Mouse (Mus musculus) lung, embryonic 14.5 days (tissue): ENCODE results near the gene Gpank1. TPM values are rescaled to one million over a fixed set of nuclear protein-coding genes. Genes with fewer than 3 reads are reported as not detected.

Source experiments
- ATAC-seq: fragments of 200-750 bp; cut with Nextera tagmentation; 2 replicates; pipeline ENCODE4 v1.8.0; 2017; ENCODE audit warnings: mild to moderate bottlenecking, moderate TSS enrichment, moderate library complexity; ENCODE audit not compliant: insufficient read depth
- DNase-seq: peaks from one replicate; pipeline ENCODE4 v3.0.0-alpha.2; 2015
- H3K27ac ChIP-seq: fragments of 300-500 bp; sonication (generic); 2 replicates; pipeline ENCODE4 v1.5.1; 2014; ENCODE audit warnings: low read depth, mild to moderate bottlenecking, moderate library complexity
- H3K27me3 ChIP-seq: fragments of 300-500 bp; sonication (generic); 2 replicates; pipeline ENCODE4 v1.6.1; 2014; ENCODE audit warnings: low read length, control low read depth; ENCODE audit not compliant: insufficient read depth
- H3K36me3 ChIP-seq: fragments of 300-500 bp; sonication (generic); 2 replicates; pipeline ENCODE4 v1.6.1; 2014; ENCODE audit warnings: control low read depth; ENCODE audit not compliant: insufficient read depth
- H3K4me1 ChIP-seq: fragments of 300-500 bp; sonication (generic); 2 replicates; pipeline ENCODE4 v1.6.1; 2014; ENCODE audit warnings: antibody characterized with exemption, control low read depth; ENCODE audit not compliant: insufficient read depth
- H3K4me2 ChIP-seq: fragments of 300-500 bp; sonication (generic); 2 replicates; pipeline ENCODE4 v1.6.1; 2014; ENCODE audit warnings: mild to moderate bottlenecking
- H3K4me3 ChIP-seq: fragments of 300-500 bp; sonication (generic); 2 replicates; pipeline ENCODE4 v1.5.1; 2014; ENCODE audit warnings: low read depth, low read length
- H3K9ac ChIP-seq: fragments of 300-500 bp; sonication (generic); 2 replicates; pipeline ENCODE4 v1.6.1; 2014
- H3K9me3 ChIP-seq: fragments of 300-500 bp; sonication (generic); 2 replicates; pipeline ENCODE4 v1.6.1; 2016; ENCODE audit warnings: low read depth, low read length, control low read depth
- CTCF ChIP-seq: IDR thresholded peaks from 2 replicates; pipeline ENCODE4 v1.5.1; 2016; ENCODE audit warnings: antibody characterized with exemption, low read depth
- WGBS: fragments of 180-500 bp; shearing (Covaris S2); extraction: QIAGEN DNeasy Blood & Tissue Kit; methylation state at CpG from one replicate; pipeline ENCODE4 v1.1.7; 2014; 5-methylcytosine and 5-hydroxymethylcytosine counted together
- polyA plus RNA-seq: library from polyadenylated mRNA; unstranded; fragments of >200 nt; fragmentation: Nextera tagmentation; extraction: Ambion mirVana; gene quantifications from 2 replicates; pipeline ENCODE4 v1.2.1, GENCODE M21; 2014

Gene Gpank1
- polyA plus RNA-seq, 1 experiment from 2014 or later = 19.0 TPM

DNA sequence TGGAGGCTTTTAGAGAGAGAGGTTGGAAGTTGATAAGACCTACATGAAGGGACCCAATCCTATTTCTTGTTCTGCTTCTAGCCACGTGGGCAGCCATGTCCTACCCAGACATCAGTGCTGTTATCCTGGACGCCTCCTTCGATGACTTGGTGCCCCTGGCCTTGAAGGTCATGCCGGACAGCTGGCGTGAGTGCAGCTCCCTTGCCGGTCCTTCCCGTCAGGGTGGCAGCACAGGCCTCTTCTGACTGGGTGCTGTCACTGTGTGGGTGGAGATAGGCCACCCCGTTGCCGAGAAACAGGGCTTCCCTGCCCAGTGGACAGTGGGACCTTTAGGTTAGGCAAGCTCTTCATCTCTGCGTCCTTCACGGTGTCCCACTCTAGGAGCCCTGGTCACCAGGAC is 20.1 kb upstream of the Gpank1 start:
- H3K9ac ChIP-seq = no peak overlapping the region
- H3K4me2 ChIP-seq = no peak overlapping the region
- no peak for ATAC-seq
- H3K27ac ChIP-seq = no peak overlapping the region
- no peak overlapping the region for H3K4me3 ChIP-seq
- no peaks in the 10 kb centered on the region for H3K4me1 ChIP-seq
- no peaks in the 10 kb centered on the region for H3K27me3 ChIP-seq
- no peak for TF ChIP-seq CTCF
- WGBS = 83% methylated on average over 11 of the region's 11 CpGs
- H3K36me3 ChIP-seq = peaks cover 80% of the 10 kb centered on the region
- H3K9me3 ChIP-seq = no peaks in the 10 kb centered on the region
- no peak for DNase-seq

DNA sequence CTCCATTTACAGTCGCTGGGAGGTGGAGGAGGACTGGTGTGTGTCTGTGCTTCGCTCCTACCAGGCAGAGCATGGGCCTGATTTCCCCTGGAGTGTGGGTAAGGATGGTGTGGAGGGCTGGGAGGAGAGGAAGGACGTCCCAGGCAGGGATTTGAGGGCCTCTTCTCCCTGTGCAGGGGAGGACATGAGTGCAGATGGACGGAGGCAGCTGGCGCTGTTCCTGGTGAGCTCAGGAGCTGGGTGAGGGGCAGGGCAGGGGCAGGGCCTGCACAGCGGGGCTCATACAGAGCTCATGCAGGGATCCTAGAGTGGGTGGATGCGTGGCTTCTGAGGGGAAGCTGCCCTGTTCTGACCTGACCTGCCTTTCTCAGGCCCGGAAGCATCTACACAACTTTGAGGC is 19.0 kb upstream of the Gpank1 start:
- ATAC-seq (no peak), DNase-seq (no peak)
- no peak overlapping the region for H3K4me2 ChIP-seq
- H3K27ac ChIP-seq = no peak overlapping the region
- H3K9me3 ChIP-seq = no peaks in the 10 kb centered on the region
- no peak overlapping the region for H3K4me3 ChIP-seq
- peaks cover 68% of the 10 kb centered on the region for H3K36me3 ChIP-seq
- H3K27me3 ChIP-seq = no peaks in the 10 kb centered on the region
- 67% methylated on average over 8 of the region's 8 CpGs for WGBS
- H3K4me1 ChIP-seq = no peaks in the 10 kb centered on the region
- H3K9ac ChIP-seq = no peak overlapping the region
- TF ChIP-seq CTCF = no peak

- no peak for ATAC-seq
- Histone ChIP-seq H3K4me1 (no peaks in the 10 kb centered on the region), H3K27ac (no peak overlapping the region), H3K4me3 (no peak overlapping the region), H3K4me2 (no peak overlapping the region), H3K9ac (no peak overlapping the region), H3K27me3 (no peaks in the 10 kb centered on the region), H3K9me3 (no peaks in the 10 kb centered on the region), H3K36me3 (peaks cover 59% of the 10 kb centered on the region)
- 52% methylated on average over 6 of the region's 6 CpGs for WGBS
- no peak for DNase-seq
- no peak for TF ChIP-seq CTCF
Measured at GRCm38 (mm10) chr17:35103221-35103690, 18.0 kb upstream of the Gpank1 start.

- Histone ChIP-seq H3K4me2 (no peak overlapping the region), H3K27me3 (no peaks in the 10 kb centered on the region), H3K9me3 (no peaks in the 10 kb centered on the region), H3K9ac (no peak overlapping the region), H3K4me1 (no peaks in the 10 kb centered on the region), H3K27ac (no peak overlapping the region), H3K36me3 (peaks cover 51% of the 10 kb centered on the region), H3K4me3 (no peak overlapping the region)
- DNase-seq = no peak
- no peak for TF ChIP-seq CTCF
- no peak for ATAC-seq
- WGBS = 90% methylated on average over 7 of the region's 7 CpGs
Measured at GRCm38 (mm10) chr17:35104079-35104478, 17.2 kb upstream of the Gpank1 start.

DNA sequence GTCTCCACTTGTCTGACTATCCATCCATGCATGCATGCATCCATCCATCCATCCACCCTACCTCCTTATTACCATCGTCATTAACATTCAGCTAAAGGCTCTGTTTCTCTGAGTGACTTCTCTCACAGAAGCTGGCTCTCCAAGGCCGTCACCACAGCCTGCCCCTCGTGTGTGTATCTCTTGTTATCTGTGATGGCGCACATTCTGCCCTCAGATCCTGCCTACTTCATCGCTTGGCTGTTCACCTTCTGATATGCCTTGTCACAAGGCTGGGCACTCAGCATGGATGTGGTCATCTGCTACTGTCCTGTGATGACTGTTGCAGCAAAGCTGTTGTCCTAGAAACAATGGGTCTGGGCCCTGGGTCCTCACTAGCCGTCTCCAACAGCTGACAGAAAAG is 16.5 kb upstream of the Gpank1 start:
- DNase-seq (no peak), ATAC-seq (no peak)
- Histone ChIP-seq H3K4me1 (no peaks in the 10 kb centered on the region), H3K27ac (no peak overlapping the region), H3K4me2 (no peak overlapping the region), H3K4me3 (no peak overlapping the region), H3K27me3 (no peaks in the 10 kb centered on the region), H3K36me3 (peaks cover 44% of the 10 kb centered on the region), H3K9me3 (no peaks in the 10 kb centered on the region), H3K9ac (no peak overlapping the region)
- WGBS = 71% methylated on average over 6 of the region's 6 CpGs
- no peak for TF ChIP-seq CTCF

GRCm38 (mm10) chr17:35105740-35106389 is 15.4 kb upstream of the Gpank1 start:
- H3K27ac ChIP-seq = no peak overlapping the region

DNA sequence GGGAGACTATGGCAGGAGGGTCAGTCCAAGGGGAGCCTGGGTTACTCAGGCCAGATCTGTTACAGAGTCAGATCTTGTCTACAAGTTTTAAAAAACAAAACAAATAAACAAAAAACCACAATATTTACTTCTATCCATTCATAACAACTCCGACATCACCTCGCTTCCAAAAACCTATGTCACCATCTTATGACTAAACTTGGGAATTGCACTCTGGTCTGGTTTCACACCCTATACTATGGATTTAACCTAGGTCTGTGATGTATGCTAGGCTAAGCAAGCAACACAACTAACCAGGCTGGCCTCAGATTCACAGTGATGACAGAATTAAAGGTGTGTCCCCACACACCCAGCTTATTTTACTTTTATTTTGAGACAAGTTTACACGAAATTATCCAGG is 14.7 kb upstream of the Gpank1 start:
- Histone ChIP-seq H3K36me3 (peaks cover 26% of the 10 kb centered on the region), H3K9ac (no peak overlapping the region; the same call in 1 of the 2 replicates), H3K4me2 (no peak overlapping the region), H3K4me3 (no peak overlapping the region), H3K27me3 (no peaks in the 10 kb centered on the region), H3K4me1 (no peaks in the 10 kb centered on the region), H3K9me3 (no peaks in the 10 kb centered on the region), H3K27ac (no peak overlapping the region)
- DNase-seq (peak; percentile 13), ATAC-seq (no peak)
- WGBS = 51% methylated on average over 3 of the region's 3 CpGs
- peak; percentile 30 for TF ChIP-seq CTCF

More at GRCm38 (mm10) chr17:35105740-35106389, 15.4 kb upstream of the Gpank1 start:
- TF ChIP-seq CTCF = peak; percentile 69
- Histone ChIP-seq H3K9me3 (no peaks in the 10 kb centered on the region), H3K4me2 (no peak overlapping the region; the same call in 1 of the 2 replicates), H3K4me3 (no peak overlapping the region), H3K27me3 (no peaks in the 10 kb centered on the region), H3K36me3 (peaks cover 33% of the 10 kb centered on the region), H3K4me1 (no peaks in the 10 kb centered on the region), H3K9ac (peak overlapping the region; percentile 24; the same call in 1 of the 2 replicates)
- ATAC-seq (0 out of 2 replicates have a peak, but pooled peaks have one; percentile 32), DNase-seq (peak; percentile 65)
- 24% methylated on average over 13 of the region's 13 CpGs for WGBS
